Mouse (Mus musculus) E14TG2a.4 (cell line): ENCODE results near the gene Lrrc10.

Experiments used
- CTCF ChIP-seq: conservative IDR thresholded peaks from 2 replicates; pipeline ENCODE4 v1.5.1; 2014; ENCODE audit warnings: low read length
- NANOG ChIP-seq: IDR thresholded peaks from 2 replicates; pipeline ENCODE4 v1.6.1; 2014; ENCODE audit warnings: borderline replicate concordance, low read length, mixed read lengths
- POU5F1 ChIP-seq: IDR thresholded peaks from 2 replicates; pipeline ENCODE4 v1.6.1; 2014; ENCODE audit warnings: low read length, borderline replicate concordance

GRCm38 (mm10) chr10:117081914-117082359, 36.8 kb downstream of the Lrrc10 start:
- no peak for TF ChIP-seq CTCF
- no peak for TF ChIP-seq NANOG
- TF ChIP-seq POU5F1, result no peak
